Mouse (Mus musculus): Measurements from ENCODE around the gene E330017A01Rik. TPM values are rescaled to one million over a fixed set of nuclear protein-coding genes. Genes with fewer than 3 reads are reported as not detected.

Gene E330017A01Rik
- polyA plus RNA-seq, 1 experiment: 0.09 TPM

- no peak overlapping the region for H3K4me3 ChIP-seq (ENCODE audit: control insufficient read depth, low read depth, low read length)
- H3K4me1 ChIP-seq (ENCODE audit: control insufficient read depth, insufficient read depth, low read length): no peaks in the 10 kb centered on the region
- no peak for TF ChIP-seq POLR2A (IDR thresholded peaks at IDR 0.05; ENCODE audit: control insufficient read depth, low read depth, low read length)
- TF ChIP-seq CTCF (IDR thresholded peaks at IDR 0.05; ENCODE audit: control insufficient read depth, insufficient read depth, insufficient replicate concordance, low read depth, low read length): no peak
- no peaks in the 10 kb centered on the region for H3K27me3 ChIP-seq (ENCODE audit: control insufficient read depth, insufficient read depth, low read length)
- H3K27ac ChIP-seq (ENCODE audit: control insufficient read depth, insufficient read depth, low read depth, low read length): no peak overlapping the region
- H3K36me3 ChIP-seq (ENCODE audit: control insufficient read depth, insufficient read depth, low read length): no peaks in the 10 kb centered on the region
Observed at GRCm38 (mm10) chr16:58677491-58677890, 39.0 kb upstream of the E330017A01Rik start.

- Histone ChIP-seq H3K36me3 (ENCODE audit: control insufficient read depth, insufficient read depth, low read length) (no peaks in the 10 kb centered on the region), H3K4me3 (ENCODE audit: control insufficient read depth, low read depth, low read length) (no peak overlapping the region), H3K27me3 (ENCODE audit: control insufficient read depth, insufficient read depth, low read length) (no peaks in the 10 kb centered on the region), H3K4me1 (ENCODE audit: control insufficient read depth, insufficient read depth, low read length) (no peaks in the 10 kb centered on the region), H3K27ac (ENCODE audit: control insufficient read depth, insufficient read depth, low read depth, low read length) (no peak overlapping the region)
- TF ChIP-seq POLR2A (IDR thresholded peaks at IDR 0.05; ENCODE audit: control insufficient read depth, low read depth, low read length): no peak
- no peak for TF ChIP-seq CTCF (IDR thresholded peaks at IDR 0.05; ENCODE audit: control insufficient read depth, insufficient read depth, insufficient replicate concordance, low read depth, low read length)
Observed at GRCm38 (mm10) chr16:58676633-58677032, 38.1 kb upstream of the E330017A01Rik start.

GRCm38 (mm10) chr16:58676156-58676555 is 37.6 kb upstream of the E330017A01Rik start:
- no peaks in the 10 kb centered on the region for H3K4me1 ChIP-seq (ENCODE audit: control insufficient read depth, insufficient read depth, low read length)
- no peaks in the 10 kb centered on the region for H3K36me3 ChIP-seq (ENCODE audit: control insufficient read depth, insufficient read depth, low read length)
- no peaks in the 10 kb centered on the region for H3K27me3 ChIP-seq (ENCODE audit: control insufficient read depth, insufficient read depth, low read length)
- TF ChIP-seq CTCF (IDR thresholded peaks at IDR 0.05; ENCODE audit: control insufficient read depth, insufficient read depth, insufficient replicate concordance, low read depth, low read length): no peak
- TF ChIP-seq POLR2A (IDR thresholded peaks at IDR 0.05; ENCODE audit: control insufficient read depth, low read depth, low read length): no peak
- H3K4me3 ChIP-seq (ENCODE audit: control insufficient read depth, low read depth, low read length): no peak overlapping the region
- no peak overlapping the region for H3K27ac ChIP-seq (ENCODE audit: control insufficient read depth, insufficient read depth, low read depth, low read length)

GRCm38 (mm10) chr16:58675256-58675655 is 36.7 kb upstream of the E330017A01Rik start:
- TF ChIP-seq POLR2A (IDR thresholded peaks at IDR 0.05; ENCODE audit: control insufficient read depth, low read depth, low read length): no peak
- TF ChIP-seq CTCF (IDR thresholded peaks at IDR 0.05; ENCODE audit: control insufficient read depth, insufficient read depth, insufficient replicate concordance, low read depth, low read length): no peak
- peaks cover 6% of the 10 kb centered on the region for H3K4me1 ChIP-seq (ENCODE audit: control insufficient read depth, insufficient read depth, low read length)
- no peak overlapping the region for H3K4me3 ChIP-seq (ENCODE audit: control insufficient read depth, low read depth, low read length)
- H3K27me3 ChIP-seq (ENCODE audit: control insufficient read depth, insufficient read depth, low read length): no peaks in the 10 kb centered on the region
- no peaks in the 10 kb centered on the region for H3K36me3 ChIP-seq (ENCODE audit: control insufficient read depth, insufficient read depth, low read length)
- H3K27ac ChIP-seq (ENCODE audit: control insufficient read depth, insufficient read depth, low read depth, low read length): no peak overlapping the region

GRCm38 (mm10) chr16:58673811-58674410 is 35.4 kb upstream of the E330017A01Rik start:
- Histone ChIP-seq H3K27me3 (ENCODE audit: control insufficient read depth, insufficient read depth, low read length) (no peaks in the 10 kb centered on the region), H3K36me3 (ENCODE audit: control insufficient read depth, insufficient read depth, low read length) (no peaks in the 10 kb centered on the region), H3K4me1 (ENCODE audit: control insufficient read depth, insufficient read depth, low read length) (peaks cover 6% of the 10 kb centered on the region), H3K4me3 (ENCODE audit: control insufficient read depth, low read depth, low read length) (no peak overlapping the region), H3K27ac (ENCODE audit: control insufficient read depth, insufficient read depth, low read depth, low read length) (no peak overlapping the region)
- TF ChIP-seq CTCF (IDR thresholded peaks at IDR 0.05; ENCODE audit: control insufficient read depth, insufficient read depth, insufficient replicate concordance, low read depth, low read length) (no peak), POLR2A (IDR thresholded peaks at IDR 0.05; ENCODE audit: control insufficient read depth, low read depth, low read length) (no peak)

- Histone ChIP-seq H3K27me3 (ENCODE audit: control insufficient read depth, insufficient read depth, low read length) (no peaks in the 10 kb centered on the region), H3K4me1 (ENCODE audit: control insufficient read depth, insufficient read depth, low read length) (peaks cover 6% of the 10 kb centered on the region), H3K4me3 (ENCODE audit: control insufficient read depth, low read depth, low read length) (no peak overlapping the region), H3K27ac (ENCODE audit: control insufficient read depth, insufficient read depth, low read depth, low read length) (no peak overlapping the region), H3K36me3 (ENCODE audit: control insufficient read depth, insufficient read depth, low read length) (no peaks in the 10 kb centered on the region)
- TF ChIP-seq CTCF (IDR thresholded peaks at IDR 0.05; ENCODE audit: control insufficient read depth, insufficient read depth, insufficient replicate concordance, low read depth, low read length) (no peak), POLR2A (IDR thresholded peaks at IDR 0.05; ENCODE audit: control insufficient read depth, low read depth, low read length) (no peak)
Observed at GRCm38 (mm10) chr16:58672396-58672795, 33.9 kb upstream of the E330017A01Rik start.

GRCm38 (mm10) chr16:58671212-58671985 is 32.9 kb upstream of the E330017A01Rik start:
- H3K27me3 ChIP-seq (ENCODE audit: control insufficient read depth, insufficient read depth, low read length): no peaks in the 10 kb centered on the region
- no peak overlapping the region for H3K27ac ChIP-seq (ENCODE audit: control insufficient read depth, insufficient read depth, low read depth, low read length)
- H3K4me1 ChIP-seq (ENCODE audit: control insufficient read depth, insufficient read depth, low read length): peaks cover 6% of the 10 kb centered on the region
- H3K36me3 ChIP-seq (ENCODE audit: control insufficient read depth, insufficient read depth, low read length): no peaks in the 10 kb centered on the region
- H3K4me3 ChIP-seq (ENCODE audit: control insufficient read depth, low read depth, low read length): no peak overlapping the region
- TF ChIP-seq CTCF (IDR thresholded peaks at IDR 0.05; ENCODE audit: control insufficient read depth, insufficient read depth, insufficient replicate concordance, low read depth, low read length) (no peak), POLR2A (IDR thresholded peaks at IDR 0.05; ENCODE audit: control insufficient read depth, low read depth, low read length) (no peak)
